Mouse (Mus musculus): ENCODE data around the gene B3galt4.

B3galt4 gene

GRCm38 (mm10) chr17:33943454-33943853 lies 7.8 kb downstream of the B3galt4 start:
- no peak for DNase-seq (ENCODE audit: low spot score in 2 of 2)

DNA sequence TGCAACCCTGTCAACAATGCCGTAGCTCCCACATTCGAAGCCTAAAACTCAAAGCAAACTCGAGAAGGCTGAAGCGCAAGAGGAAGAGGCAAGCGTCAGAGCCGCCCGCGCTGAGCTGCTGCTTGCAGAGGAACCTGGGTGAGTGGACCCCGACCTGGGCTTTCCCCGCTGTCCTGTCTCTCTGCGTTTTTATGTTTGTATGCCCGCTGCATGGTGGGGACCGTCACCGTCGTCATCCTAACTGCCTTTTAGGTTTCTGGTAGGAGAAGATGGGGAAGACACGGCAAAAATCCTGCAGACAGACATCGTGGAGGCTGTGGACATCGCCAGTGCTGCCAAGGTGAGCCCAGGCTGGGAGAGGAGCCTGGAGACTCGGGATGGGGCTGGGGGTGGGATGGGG lies 9.9 kb downstream of the B3galt4 start:
- DNase-seq (ENCODE audit: low spot score in 2 of 2): no peak

DNA sequence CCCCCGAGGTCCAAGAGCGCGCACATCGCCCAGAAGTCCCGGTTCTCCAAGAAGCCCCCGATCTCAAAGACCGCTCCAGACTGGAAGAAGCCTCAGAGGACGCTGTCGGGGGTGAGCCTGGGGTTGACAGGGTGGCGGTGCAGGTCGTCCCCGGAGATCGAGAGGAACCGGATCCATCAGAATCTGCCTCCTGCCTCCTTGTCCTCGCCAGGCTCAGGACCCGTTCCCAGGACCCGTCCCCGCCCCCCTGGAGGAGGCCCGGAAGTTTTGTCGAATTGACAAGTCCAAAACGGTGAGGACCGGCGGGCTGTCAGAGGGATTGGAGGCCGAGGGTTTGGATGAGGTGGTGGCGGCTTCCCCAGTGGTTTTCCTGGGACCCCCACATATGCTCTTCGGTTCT lies 10.3 kb downstream of the B3galt4 start:
- no peak for DNase-seq (ENCODE audit: low spot score in 2 of 2)

DNA sequence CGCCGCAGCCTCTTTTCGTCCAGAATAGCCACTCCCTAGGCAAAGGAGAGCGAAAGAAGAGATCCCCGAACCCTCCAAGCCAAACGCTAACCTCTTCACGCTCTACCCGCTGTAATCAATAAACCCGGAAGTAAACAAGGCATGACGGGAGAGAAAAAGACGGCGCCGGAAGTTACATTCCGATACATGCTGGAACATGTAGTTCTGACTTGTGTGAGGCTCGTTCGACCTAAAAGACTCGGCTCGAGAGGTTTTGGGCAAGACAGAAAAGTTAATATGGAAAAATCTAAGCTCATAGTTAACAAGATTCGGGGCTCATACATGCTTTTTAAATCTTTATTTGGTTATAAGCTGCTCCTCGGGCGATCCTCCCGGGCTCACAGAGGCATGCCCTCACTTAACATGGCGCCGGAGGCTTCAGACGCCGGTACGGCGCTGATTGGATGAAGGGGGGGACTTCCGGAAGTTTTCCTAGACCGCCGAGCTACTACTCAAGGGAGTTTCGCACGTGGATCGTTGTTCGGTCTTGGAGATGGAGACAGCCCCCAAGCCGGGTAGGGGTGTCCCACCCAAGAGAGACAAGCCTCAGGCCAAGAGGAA lies 11.0 kb downstream of the B3galt4 start, which contains the start of the genes Pfdn6 and Wdr46:
Gene Pfdn6, minus strand, starts transcription at position 138 of the 600 bp plus-strand sequence.
Gene Wdr46, plus strand, starts transcription at position 455 of the 600 bp plus-strand sequence.
- DNase-seq (ENCODE audit: low spot score in 2 of 2): peak; percentile 72 to 87

DNA sequence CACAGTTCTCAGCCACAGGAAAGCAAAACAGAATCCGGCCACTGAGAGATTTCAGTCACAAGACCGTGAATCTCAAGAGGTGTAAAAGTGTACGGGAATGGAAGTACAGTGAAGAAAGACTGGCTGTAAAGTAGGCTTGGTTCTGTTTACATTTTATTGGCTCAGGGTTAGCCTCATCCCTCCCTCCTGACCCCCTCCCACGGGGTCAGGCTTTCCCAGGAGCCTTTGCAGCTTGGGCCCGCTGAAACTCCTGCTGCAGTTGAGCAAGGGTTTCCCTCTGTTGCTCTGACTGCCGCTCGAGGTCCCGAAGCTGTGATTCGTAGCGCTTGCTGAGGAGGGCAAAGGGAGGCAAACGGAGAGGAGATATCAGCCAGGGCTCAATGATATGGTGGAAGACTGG lies 12.5 kb downstream of the B3galt4 start:
- no peak for DNase-seq (ENCODE audit: low spot score in 2 of 2)

DNA sequence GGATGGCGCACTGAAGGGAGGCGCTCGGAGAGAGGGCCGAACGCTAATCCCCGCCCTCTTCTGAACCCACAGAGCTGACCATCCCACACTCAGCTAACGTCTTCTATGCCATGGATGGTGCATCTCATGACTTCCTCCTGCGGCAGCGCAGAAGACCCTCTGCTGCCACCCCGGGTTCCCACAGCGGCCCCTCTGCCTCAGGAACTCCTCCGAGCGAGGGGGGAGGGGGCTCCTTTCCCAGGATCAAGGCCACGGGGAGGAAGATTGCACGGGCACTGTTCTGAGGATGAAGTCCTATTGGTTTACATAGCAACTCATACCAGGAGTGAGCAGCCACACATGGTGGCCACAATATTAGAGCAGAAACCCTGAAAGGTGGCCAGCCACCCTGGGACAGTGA lies 14.3 kb downstream of the B3galt4 start:
- no peak for DNase-seq (ENCODE audit: low spot score in 2 of 2)

DNA sequence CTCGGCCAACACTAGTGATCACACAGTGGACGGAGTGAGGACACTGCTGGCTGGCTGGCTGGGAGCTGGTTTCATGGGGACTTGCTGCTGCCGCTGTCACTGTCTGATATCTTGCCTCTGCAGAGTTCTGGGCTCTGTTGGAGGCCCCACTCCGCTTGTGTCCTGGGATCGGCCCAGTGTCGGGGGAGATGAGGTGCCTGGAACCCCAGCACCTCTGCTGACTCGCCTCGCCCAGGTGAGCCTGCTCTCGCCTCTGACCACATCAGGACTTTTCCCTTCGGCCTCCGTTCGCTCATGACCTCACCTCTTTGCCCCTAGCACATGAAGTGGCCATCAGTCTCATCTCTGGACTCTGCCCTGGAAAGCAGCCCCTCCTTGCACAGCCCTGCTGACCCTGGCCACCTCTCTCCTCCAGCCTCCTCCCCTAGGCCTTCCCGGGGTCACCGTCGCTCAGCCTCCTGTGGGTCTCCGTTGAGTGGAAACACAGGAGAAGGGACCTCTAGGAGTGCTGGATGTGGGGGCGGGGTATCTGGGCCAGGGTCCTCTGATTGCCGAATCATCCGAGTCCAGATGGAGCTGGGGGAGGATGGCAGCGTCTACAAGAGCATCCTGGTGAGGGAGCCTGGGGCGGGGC lies 15.7 kb downstream of the B3galt4 start:
- no peak for DNase-seq (ENCODE audit: low spot score in 2 of 2)

- DNase-seq (ENCODE audit: low spot score in 2 of 2): no peak
Observed at GRCm38 (mm10) chr17:33932970-33933369, 18.3 kb downstream of the B3galt4 start.

DNA sequence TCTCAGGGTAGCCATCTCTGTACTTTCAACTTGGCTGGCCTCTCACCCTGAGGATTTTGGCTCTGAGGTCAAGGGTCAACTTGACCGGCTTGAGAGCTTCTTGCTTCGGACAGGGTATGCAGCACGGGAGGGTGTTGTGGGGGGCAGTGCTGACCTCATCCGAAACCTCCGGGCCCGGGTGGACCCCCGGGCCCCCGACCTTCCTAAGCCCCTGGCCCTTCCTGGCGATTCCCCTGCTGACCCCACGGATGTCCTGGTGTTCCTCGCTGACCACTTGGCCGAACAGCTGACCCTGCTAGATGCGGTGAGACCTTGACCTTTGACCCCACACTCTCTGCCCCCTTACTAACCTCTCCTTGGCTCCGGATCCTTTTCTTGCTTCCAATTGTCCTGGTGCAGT lies 18.8 kb downstream of the B3galt4 start:
- DNase-seq (ENCODE audit: low spot score in 2 of 2): no peak

DNA sequence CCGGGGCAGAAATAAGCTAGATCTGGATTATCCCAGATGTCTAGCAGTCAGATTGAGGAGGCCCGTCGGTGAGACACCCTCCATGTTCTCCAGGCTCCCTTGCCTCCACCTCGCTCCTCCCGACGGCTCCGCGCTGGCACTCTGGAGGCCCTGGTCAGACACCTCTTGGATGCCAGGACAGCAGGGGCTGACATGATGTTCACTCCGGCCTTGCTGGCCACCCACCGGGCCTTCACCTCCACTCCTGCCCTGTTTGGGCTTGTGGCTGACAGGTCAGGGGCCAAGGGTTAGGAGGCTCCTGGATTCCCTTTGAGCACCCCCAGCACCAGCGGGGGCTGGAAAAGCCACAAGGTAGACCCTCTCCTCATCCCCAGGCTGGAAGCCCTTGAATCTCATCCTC lies 19.3 kb downstream of the B3galt4 start:
- DNase-seq (ENCODE audit: low spot score in 2 of 2): no peak

GRCm38 (mm10) chr17:33931159-33931866 lies 20.0 kb downstream of the B3galt4 start:
- no peak for DNase-seq (ENCODE audit: low spot score in 2 of 2)

- DNase-seq (ENCODE audit: low spot score in 2 of 2): peak; percentile 55 to 64
Observed at GRCm38 (mm10) chr17:33930280-33931158, 20.8 kb downstream of the B3galt4 start.

DNA sequence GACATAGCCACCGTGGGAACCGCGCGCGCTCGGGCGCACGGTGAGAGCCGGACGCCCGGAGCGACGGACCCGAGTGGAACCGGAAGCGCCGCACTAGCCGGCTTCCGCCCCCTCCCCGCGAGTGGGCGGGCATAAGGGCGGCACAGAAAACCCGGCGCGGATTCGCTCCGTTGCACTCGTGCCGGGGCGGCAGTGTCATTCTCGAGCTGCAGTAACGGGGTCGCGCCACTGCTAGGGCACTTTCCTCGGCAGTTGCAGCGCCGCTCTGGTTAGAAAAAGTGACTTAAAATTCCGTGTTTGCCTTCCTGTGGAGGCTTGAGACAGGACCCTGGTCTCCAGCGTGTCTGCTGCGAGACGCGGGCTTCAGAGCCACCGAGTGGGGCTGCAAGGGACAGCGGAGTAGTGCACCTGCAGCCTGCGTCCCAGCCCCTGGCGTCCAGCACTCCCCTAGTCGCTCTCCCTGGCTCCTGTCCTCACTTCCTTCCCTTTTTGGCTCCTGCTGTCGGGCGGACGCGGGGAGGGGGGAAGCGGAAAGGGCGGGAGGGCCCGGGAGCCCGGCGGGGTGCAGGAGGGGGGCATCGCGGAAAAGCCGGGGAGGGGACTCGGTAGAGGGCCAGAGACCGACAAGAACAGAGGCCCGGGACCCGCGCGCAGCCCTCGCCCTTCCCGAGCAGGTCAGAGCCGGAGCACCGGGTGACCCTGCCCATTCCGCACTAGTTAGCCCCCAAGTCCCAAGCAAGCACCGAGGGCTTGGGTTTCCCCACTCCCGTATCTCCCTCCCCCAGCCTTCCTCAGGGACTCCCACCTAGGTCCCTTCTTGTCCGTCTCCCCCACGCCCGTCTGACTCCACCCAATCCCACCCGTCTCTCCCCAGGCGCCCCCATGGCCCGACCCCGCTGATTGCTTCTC lies 21.7 kb downstream of the B3galt4 start, which contains the start of gene Rgl2:
Gene Rgl2, plus strand, starts transcription at position 173 of the 909 bp plus-strand sequence.
- peak; percentile 91 to 95 for DNase-seq (ENCODE audit: low spot score in 2 of 2)

GRCm38 (mm10) chr17:33928251-33928947 lies 22.9 kb downstream of the B3galt4 start:
- DNase-seq (ENCODE audit: low spot score in 2 of 2): no peak

- peak in 1 of 2 experiments; percentile 59 for DNase-seq (ENCODE audit: low spot score in 2 of 2)
Observed at GRCm38 (mm10) chr17:33926207-33926932, 24.9 kb downstream of the B3galt4 start.

DNA sequence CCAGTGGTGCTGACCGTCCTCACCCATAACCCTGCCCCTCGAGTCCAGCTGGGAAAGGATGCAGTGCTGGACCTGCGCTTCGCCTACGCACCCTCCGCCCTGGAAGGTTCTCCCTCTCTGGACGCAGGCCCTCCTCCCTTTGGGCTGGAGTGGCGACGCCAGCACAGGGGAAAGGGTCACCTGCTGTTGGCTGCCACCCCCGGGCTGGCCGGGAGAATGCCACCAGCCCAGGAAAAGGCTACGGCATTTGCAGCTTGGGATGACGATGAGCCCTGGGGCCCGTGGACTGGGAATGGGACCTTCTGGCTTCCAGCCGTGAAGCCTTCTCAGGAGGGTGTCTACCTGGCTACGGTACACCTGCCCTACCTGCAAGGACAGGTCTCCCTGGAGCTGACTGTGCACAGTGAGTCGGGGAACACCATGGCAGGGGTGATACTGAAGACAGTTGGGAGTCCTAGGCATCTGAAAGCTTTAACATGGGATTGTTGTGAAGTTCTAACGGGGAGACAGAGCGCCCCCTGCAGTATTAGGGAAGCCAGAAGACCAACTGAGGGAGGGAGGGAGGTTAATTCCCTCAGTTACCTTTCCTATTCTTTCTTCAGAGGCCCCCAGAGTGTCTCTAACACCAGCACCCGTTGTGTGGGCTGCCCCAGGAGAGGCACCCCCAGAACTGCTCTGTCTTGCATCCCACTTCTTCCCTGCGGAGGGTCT lies 25.7 kb downstream of the B3galt4 start:
- DNase-seq (ENCODE audit: low spot score in 2 of 2): peak in 1 of 2 experiments; percentile 58

- DNase-seq (ENCODE audit: low spot score in 2 of 2): peak in 1 of 2 experiments; percentile 62
Observed at GRCm38 (mm10) chr17:33924577-33925283, 26.6 kb downstream of the B3galt4 start.

DNA sequence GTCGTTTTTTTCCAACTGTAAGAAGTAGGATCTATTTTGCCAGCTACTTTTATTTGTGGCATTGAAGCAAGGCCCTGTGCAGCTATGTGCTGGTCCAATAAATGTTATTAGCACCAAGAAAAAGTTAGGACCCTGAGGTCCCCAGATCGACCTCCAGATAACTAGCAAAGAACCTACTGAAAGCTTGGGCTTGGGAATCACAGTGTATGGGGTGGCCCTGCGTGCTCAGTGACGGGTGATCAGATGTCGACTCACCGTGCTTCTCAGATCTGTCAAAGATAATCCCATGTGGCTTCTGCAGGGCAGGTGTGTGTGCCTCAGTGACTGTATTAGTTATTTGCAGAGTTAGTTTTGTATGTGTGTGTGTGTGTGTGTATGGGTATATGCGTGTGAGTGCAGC lies 29.9 kb downstream of the B3galt4 start:
- no peak for DNase-seq (ENCODE audit: low spot score in 2 of 2)

Measured in urinary bladder, postnatal 4 days (tissue).